Mouse (Mus musculus): ENCODE results near the gene Qrsl1. TPM values are rescaled to one million over a fixed set of nuclear protein-coding genes. Genes with fewer than 3 reads are reported as not detected.

Qrsl1 gene
- polyA plus RNA-seq, 1 experiment from 2014 or later = 18.4 TPM

DNA sequence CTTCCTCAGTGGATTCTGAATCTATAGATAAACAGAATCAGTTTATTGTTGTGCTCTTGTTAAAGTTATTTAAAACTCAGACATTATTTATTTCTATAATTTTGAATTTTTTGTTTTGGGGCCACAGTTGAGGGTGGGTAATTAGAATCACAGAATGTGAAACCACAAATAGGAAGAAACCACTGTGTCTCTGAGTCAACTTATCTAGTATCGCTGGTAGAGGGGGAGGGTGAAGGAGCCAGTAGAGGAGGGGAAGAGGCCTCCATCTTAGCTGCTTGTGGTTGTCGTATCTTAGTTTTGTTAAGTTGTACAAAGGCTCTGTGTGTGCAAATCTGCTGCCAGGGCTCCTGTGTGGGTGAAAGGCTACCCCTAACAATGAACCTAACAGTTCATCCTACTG, 15.2 kb upstream of the Qrsl1 start:
- 73% methylated on average over 2 of the region's 2 CpGs for WGBS
- Histone ChIP-seq H3K9me3 (replicated peaks; ENCODE audit: control insufficient read depth, low read length) (no peaks in the 10 kb centered on the region), H3K36me3 (ENCODE audit: control insufficient read depth, insufficient read depth, low read length) (no peaks in the 10 kb centered on the region), H3K27me3 (ENCODE audit: control insufficient read depth, insufficient read depth, low read length) (no peaks in the 10 kb centered on the region), H3K9ac (ENCODE audit: low read length) (no peak overlapping the region), H3K4me2 (ENCODE audit: low read depth, low read length) (no peak overlapping the region), H3K4me1 (ENCODE audit: control insufficient read depth, insufficient read depth, low read length) (no peaks in the 10 kb centered on the region), H3K4me3 (replicated peaks; ENCODE audit: low read length) (no peak overlapping the region), H3K27ac (ENCODE audit: low read length) (no peak overlapping the region)
- no peak for ATAC-seq (ENCODE audit: insufficient read depth, low FRiP score)

DNA sequence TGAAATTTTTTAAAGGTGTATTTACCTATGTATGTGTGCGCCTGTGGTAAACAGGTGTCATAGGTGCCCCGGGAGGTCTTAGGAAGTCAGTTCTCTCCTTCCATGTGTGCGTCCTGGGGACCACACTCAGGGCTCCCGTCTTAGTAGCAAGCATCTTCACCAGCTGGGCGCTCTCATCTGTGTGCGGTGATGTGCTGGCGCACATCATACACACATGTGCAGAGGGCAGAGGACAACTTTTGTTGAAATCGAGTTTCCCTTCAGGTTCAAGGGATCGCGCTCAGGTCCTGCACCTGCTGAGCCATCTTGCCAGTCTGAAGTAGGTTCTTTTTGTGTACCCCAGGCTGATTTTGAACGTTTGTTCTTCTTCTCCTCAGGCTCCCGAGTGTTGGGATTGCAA, 14.6 kb upstream of the Qrsl1 start:
- Histone ChIP-seq H3K4me1 (ENCODE audit: control insufficient read depth, insufficient read depth, low read length) (no peaks in the 10 kb centered on the region), H3K9me3 (replicated peaks; ENCODE audit: control insufficient read depth, low read length) (no peaks in the 10 kb centered on the region), H3K27me3 (ENCODE audit: control insufficient read depth, insufficient read depth, low read length) (no peaks in the 10 kb centered on the region), H3K4me3 (replicated peaks; ENCODE audit: low read length) (no peak overlapping the region), H3K9ac (ENCODE audit: low read length) (no peak overlapping the region), H3K27ac (ENCODE audit: low read length) (no peak overlapping the region), H3K36me3 (ENCODE audit: control insufficient read depth, insufficient read depth, low read length) (no peaks in the 10 kb centered on the region), H3K4me2 (ENCODE audit: low read depth, low read length) (no peak overlapping the region)
- ATAC-seq (ENCODE audit: insufficient read depth, low FRiP score) = no peak
- 83% methylated on average over 12 of the region's 12 CpGs for WGBS

DNA sequence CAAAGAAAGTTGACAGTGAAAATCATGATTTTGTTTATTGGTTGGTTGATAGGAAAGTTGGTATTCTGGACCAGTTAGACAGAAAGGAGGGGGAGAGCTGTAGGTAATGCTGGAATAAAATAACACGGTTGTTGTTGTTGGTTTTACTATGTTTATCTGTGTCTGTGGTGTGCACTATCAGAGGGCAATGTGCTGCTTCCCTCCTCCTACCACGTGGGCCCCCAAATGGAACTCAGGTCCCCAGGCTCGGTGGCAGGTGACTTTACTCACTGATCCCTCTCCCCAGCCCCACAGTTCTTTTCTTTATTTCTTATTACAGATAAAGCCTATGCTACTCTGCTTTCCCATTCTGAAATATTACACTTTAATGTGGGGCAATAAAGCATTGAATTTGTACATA, 10.7 kb upstream of the Qrsl1 start:
- Histone ChIP-seq H3K4me1 (ENCODE audit: control insufficient read depth, insufficient read depth, low read length) (no peaks in the 10 kb centered on the region), H3K4me2 (ENCODE audit: low read depth, low read length) (no peak overlapping the region), H3K27me3 (ENCODE audit: control insufficient read depth, insufficient read depth, low read length) (no peaks in the 10 kb centered on the region), H3K9me3 (replicated peaks; ENCODE audit: control insufficient read depth, low read length) (no peaks in the 10 kb centered on the region), H3K9ac (ENCODE audit: low read length) (no peak overlapping the region), H3K36me3 (ENCODE audit: control insufficient read depth, insufficient read depth, low read length) (no peaks in the 10 kb centered on the region), H3K4me3 (replicated peaks; ENCODE audit: low read length) (no peak overlapping the region), H3K27ac (ENCODE audit: low read length) (no peak overlapping the region)
- no peak for ATAC-seq (ENCODE audit: insufficient read depth, low FRiP score)
- 82% methylated on average over 3 of the region's 3 CpGs for WGBS

DNA sequence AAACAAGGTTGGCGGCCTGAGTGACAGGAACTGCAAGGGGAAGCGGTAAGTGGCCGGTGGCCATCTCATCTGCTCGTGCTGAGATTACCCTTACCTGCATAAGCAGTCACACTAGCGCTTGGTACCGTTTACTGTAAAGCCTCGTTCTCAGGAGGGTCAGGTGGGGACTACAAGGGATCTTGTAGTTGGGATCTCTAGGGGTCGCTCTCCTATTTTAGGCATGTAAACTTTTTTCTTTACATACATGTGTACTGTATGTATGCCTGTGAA, 9.3 kb upstream of the Qrsl1 start:
- WGBS = 87% methylated on average over 8 of the region's 8 CpGs
- Histone ChIP-seq H3K4me3 (replicated peaks; ENCODE audit: low read length) (no peak overlapping the region), H3K4me1 (ENCODE audit: control insufficient read depth, insufficient read depth, low read length) (no peaks in the 10 kb centered on the region), H3K4me2 (ENCODE audit: low read depth, low read length) (no peak overlapping the region), H3K27ac (ENCODE audit: low read length) (no peak overlapping the region), H3K9ac (ENCODE audit: low read length) (no peak overlapping the region), H3K27me3 (ENCODE audit: control insufficient read depth, insufficient read depth, low read length) (no peaks in the 10 kb centered on the region), H3K36me3 (ENCODE audit: control insufficient read depth, insufficient read depth, low read length) (no peaks in the 10 kb centered on the region), H3K9me3 (replicated peaks; ENCODE audit: control insufficient read depth, low read length) (no peaks in the 10 kb centered on the region)
- ATAC-seq (ENCODE audit: insufficient read depth, low FRiP score) = no peak

DNA sequence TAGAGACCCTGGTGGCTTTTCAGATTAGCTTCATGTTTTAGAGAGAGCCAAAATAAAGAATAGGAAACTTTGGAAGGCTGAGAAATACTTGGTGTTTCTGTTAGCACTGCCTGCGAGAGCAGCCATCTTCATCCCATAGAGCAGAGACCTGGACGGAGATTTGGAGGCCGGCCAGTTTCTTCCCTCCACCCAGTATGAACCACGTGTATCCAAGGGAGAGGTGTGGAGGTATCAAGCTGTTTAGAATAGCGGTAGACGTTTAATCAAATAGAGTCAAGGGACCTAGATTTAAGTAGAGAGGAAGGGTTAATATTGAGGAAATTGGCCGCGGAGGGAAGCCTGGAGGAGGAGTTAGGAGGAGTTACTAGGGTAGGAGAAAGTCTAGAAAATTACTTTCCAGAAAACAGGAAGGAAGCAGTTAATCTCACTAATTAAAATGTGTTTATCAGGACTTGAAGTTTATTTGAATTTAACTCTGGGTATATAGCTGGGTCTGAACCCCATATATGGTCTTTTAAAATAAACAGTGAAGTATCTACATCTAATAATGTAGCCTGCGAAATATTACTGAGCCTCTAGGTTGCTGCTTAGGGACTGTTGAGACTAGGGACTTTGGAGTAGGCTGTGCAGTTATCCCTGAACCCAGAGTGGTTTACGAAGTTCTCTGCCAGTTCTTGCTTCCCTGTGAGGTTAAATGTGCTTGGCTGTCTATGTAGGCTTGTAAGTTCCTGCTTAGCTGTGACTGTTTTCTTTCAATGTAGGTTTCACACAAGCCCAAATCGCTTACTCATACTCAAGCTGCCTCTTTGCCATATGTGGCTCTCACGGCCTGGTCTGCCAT, 8.7 kb upstream of the Qrsl1 start:
- Histone ChIP-seq H3K9ac (ENCODE audit: low read length) (no peak overlapping the region), H3K4me3 (replicated peaks; ENCODE audit: low read length) (no peak overlapping the region), H3K4me1 (ENCODE audit: control insufficient read depth, insufficient read depth, low read length) (no peaks in the 10 kb centered on the region), H3K27ac (ENCODE audit: low read length) (no peak overlapping the region), H3K36me3 (ENCODE audit: control insufficient read depth, insufficient read depth, low read length) (no peaks in the 10 kb centered on the region), H3K27me3 (ENCODE audit: control insufficient read depth, insufficient read depth, low read length) (no peaks in the 10 kb centered on the region), H3K9me3 (replicated peaks; ENCODE audit: control insufficient read depth, low read length) (no peaks in the 10 kb centered on the region), H3K4me2 (ENCODE audit: low read depth, low read length) (no peak overlapping the region)
- WGBS = 72% methylated on average over 12 of the region's 12 CpGs
- no peak for ATAC-seq (ENCODE audit: insufficient read depth, low FRiP score)

DNA sequence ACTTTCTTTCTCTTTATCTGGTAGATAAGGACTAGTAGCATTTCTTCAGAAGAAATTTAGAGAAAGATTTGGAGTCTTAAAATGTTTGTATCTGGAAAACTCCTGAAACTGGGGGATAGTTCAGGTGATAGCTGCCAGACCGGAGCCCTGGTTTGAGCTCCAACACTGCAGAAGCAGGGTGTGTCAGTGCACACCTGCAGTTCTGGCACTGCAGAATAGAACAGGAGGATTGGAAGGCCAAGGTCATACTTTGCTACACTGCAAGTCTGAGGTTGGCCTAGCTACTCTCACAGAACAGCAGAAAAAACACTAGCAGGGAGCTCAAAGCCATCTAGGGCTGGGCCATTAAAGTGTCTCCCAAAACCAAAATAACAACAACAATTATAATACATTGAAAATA, 3.0 kb upstream of the Qrsl1 start:
- Histone ChIP-seq H3K4me3 (replicated peaks; ENCODE audit: low read length) (no peak overlapping the region), H3K4me1 (ENCODE audit: control insufficient read depth, insufficient read depth, low read length) (peaks cover 4% of the 10 kb centered on the region), H3K27me3 (ENCODE audit: control insufficient read depth, insufficient read depth, low read length) (no peaks in the 10 kb centered on the region), H3K27ac (ENCODE audit: low read length) (no peak overlapping the region), H3K9ac (ENCODE audit: low read length) (no peak overlapping the region), H3K36me3 (ENCODE audit: control insufficient read depth, insufficient read depth, low read length) (no peaks in the 10 kb centered on the region; the same call in 1 of the 2 replicates), H3K4me2 (ENCODE audit: low read depth, low read length) (no peak overlapping the region), H3K9me3 (replicated peaks; ENCODE audit: control insufficient read depth, low read length) (no peaks in the 10 kb centered on the region)
- WGBS = 80% methylated on average over 1 of the region's 1 CpGs
- no peak for ATAC-seq (ENCODE audit: insufficient read depth, low FRiP score)

DNA sequence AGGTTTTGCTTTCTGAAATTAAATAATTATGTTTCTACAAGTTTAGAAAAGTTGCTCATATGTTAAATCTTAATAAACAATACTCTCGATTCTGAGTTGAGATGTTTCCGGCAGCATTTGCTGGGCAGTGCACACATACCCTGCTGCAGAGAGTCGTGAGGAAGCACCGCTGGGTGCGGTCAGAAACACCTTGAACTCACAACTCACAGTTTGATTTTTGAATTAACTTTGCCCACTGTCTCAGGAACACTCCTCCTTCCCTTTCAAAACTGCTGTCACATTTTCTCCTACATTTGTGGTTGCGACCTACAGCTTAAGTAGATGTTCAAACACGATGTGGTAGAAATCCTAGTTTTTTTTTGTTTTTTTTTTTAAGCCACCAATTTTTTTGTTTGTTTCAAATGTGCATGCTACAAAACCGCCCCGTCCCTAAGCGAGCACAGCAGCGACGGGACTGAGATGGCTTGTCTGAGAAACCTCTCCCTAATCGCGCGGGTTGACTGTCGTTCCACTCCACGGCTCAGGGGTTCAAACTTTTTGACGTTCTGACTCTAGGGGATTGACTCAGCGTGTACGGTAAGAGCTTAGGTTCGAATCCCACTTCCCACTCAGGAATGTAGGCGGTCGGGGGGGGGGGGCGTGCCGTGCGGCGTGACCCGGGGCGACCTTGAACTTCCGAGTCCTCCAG, 518 bp downstream of the Qrsl1 start:
- WGBS = 5% methylated on average over 30 of the region's 30 CpGs
- no peak overlapping the region; the same call in 1 of the 2 replicates for H3K27ac ChIP-seq (ENCODE audit: low read length)
- H3K4me3 ChIP-seq (replicated peaks; ENCODE audit: low read length) = peak overlapping the region; percentile 83
- peak overlapping the region; percentile 84 for H3K9ac ChIP-seq (ENCODE audit: low read length)
- no peaks in the 10 kb centered on the region; the same call in 1 of the 2 replicates for H3K36me3 ChIP-seq (ENCODE audit: control insufficient read depth, insufficient read depth, low read length)
- H3K4me1 ChIP-seq (ENCODE audit: control insufficient read depth, insufficient read depth, low read length) = peaks cover 4% of the 10 kb centered on the region
- no peak for ATAC-seq (ENCODE audit: insufficient read depth, low FRiP score)
- H3K9me3 ChIP-seq (replicated peaks; ENCODE audit: control insufficient read depth, low read length) = no peaks in the 10 kb centered on the region
- no peaks in the 10 kb centered on the region for H3K27me3 ChIP-seq (ENCODE audit: control insufficient read depth, insufficient read depth, low read length)
- H3K4me2 ChIP-seq (ENCODE audit: low read depth, low read length) = peak overlapping the region; percentile 58

DNA sequence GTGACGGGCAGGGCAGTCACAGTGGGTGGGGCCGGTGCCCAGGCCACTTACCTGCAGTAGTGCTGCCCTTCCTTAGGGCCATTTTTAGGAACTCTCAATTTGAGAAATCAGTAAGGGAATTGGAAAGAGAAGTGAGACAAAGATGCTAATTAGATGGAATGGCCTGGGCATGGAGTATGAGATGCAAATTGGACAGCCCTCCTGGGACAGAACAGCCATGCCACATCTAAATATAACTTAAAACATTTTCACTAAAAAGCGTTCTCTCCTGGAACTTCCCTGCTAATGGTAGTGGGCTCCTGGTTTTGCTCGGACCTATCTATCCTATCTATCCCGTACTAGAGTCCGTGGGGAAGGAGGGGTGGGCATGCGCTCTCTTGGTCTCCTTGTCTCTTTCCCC, 3.3 kb downstream of the Qrsl1 start:
- ATAC-seq (ENCODE audit: insufficient read depth, low FRiP score) = no peak

DNA sequence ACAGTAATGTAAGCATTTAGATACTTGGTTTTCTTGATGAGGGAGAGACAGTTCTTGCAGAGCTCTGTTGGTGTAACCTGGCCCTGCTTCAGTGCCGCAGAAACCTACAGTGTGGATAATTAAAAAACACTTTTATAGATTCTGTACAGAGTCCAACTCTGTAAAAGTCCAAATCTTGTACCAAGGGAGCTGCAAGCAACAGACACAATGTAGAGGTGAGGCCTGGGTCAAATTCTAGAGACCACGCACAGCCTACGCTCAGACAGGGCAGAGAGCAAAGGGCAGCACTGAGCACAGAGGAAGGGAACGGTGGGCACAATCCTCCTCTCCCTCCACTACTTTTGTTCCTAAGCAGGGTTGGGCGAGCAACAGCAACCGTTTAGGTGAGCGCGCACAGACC, 5.5 kb downstream of the Qrsl1 start:
- no peak overlapping the region for H3K4me2 ChIP-seq (ENCODE audit: low read depth, low read length)
- 91% methylated on average over 8 of the region's 8 CpGs for WGBS
- H3K9me3 ChIP-seq (replicated peaks; ENCODE audit: control insufficient read depth, low read length) = no peaks in the 10 kb centered on the region
- H3K27ac ChIP-seq (ENCODE audit: low read length) = no peak overlapping the region
- H3K4me3 ChIP-seq (replicated peaks; ENCODE audit: low read length) = no peak overlapping the region
- H3K36me3 ChIP-seq (ENCODE audit: control insufficient read depth, insufficient read depth, low read length) = no peaks in the 10 kb centered on the region; the same call in 1 of the 2 replicates
- no peak for ATAC-seq (ENCODE audit: insufficient read depth, low FRiP score)
- H3K27me3 ChIP-seq (ENCODE audit: control insufficient read depth, insufficient read depth, low read length) = no peaks in the 10 kb centered on the region
- no peaks in the 10 kb centered on the region for H3K4me1 ChIP-seq (ENCODE audit: control insufficient read depth, insufficient read depth, low read length)
- no peak overlapping the region for H3K9ac ChIP-seq (ENCODE audit: low read length)

More for the DNA sequence above, 3.3 kb downstream of the Qrsl1 start:
- H3K4me3 ChIP-seq (replicated peaks; ENCODE audit: low read length) = no peak overlapping the region
- 95% methylated on average over 7 of the region's 7 CpGs for WGBS
- H3K4me2 ChIP-seq (ENCODE audit: low read depth, low read length) = no peak overlapping the region
- no peaks in the 10 kb centered on the region for H3K9me3 ChIP-seq (replicated peaks; ENCODE audit: control insufficient read depth, low read length)
- H3K9ac ChIP-seq (ENCODE audit: low read length) = no peak overlapping the region
- no peaks in the 10 kb centered on the region for H3K27me3 ChIP-seq (ENCODE audit: control insufficient read depth, insufficient read depth, low read length)
- H3K36me3 ChIP-seq (ENCODE audit: control insufficient read depth, insufficient read depth, low read length) = no peaks in the 10 kb centered on the region; the same call in 1 of the 2 replicates
- peaks cover 4% of the 10 kb centered on the region for H3K4me1 ChIP-seq (ENCODE audit: control insufficient read depth, insufficient read depth, low read length)
- no peak overlapping the region for H3K27ac ChIP-seq (ENCODE audit: low read length)
